Mouse (Mus musculus) liver, embryonic 15.5 days (tissue): ENCODE measurements around the gene Rpsa. TPM values are rescaled to one million over a fixed set of nuclear protein-coding genes. Genes with fewer than 3 reads are reported as not detected.

Experiments
- ATAC-seq: fragments of 200-750 bp; cut with Nextera tagmentation; 2 replicates; pipeline ENCODE4 v1.8.0; 2017; ENCODE audit warnings: moderate number of reproducible peaks, mild to moderate bottlenecking, moderate library complexity; ENCODE audit not compliant: insufficient read depth
- H3K27ac ChIP-seq: fragments of 300-500 bp; sonication (generic); replicated peaks from 2 replicates; pipeline ENCODE4 v1.5.1; 2015; ENCODE audit warnings: mild to moderate bottlenecking, inconsistent platforms
- H3K27me3 ChIP-seq: fragments of 300-500 bp; sonication (generic); 2 replicates; pipeline ENCODE4 v1.6.1; 2015; ENCODE audit warnings: mild to moderate bottlenecking, inconsistent platforms
- H3K36me3 ChIP-seq: fragments of 300-500 bp; sonication (generic); replicated peaks from 2 replicates; pipeline ENCODE4 v1.6.1; 2015; ENCODE audit warnings: moderate library complexity, mild to moderate bottlenecking, inconsistent platforms
- H3K4me1 ChIP-seq: fragments of 300-500 bp; sonication (generic); replicated peaks from 2 replicates; pipeline ENCODE4 v1.6.1; 2015; ENCODE audit warnings: inconsistent platforms
- H3K4me2 ChIP-seq: fragments of 300-500 bp; sonication (generic); 2 replicates; pipeline ENCODE4 v1.6.1; 2015; ENCODE audit warnings: moderate library complexity, mild to moderate bottlenecking, inconsistent platforms
- H3K4me3 ChIP-seq: fragments of 300-500 bp; sonication (generic); replicated peaks from 2 replicates; pipeline ENCODE4 v1.5.1; 2015; ENCODE audit warnings: mild to moderate bottlenecking, inconsistent platforms
- H3K9ac ChIP-seq: fragments of 300-500 bp; sonication (generic); 2 replicates; pipeline ENCODE4 v1.6.1; 2015; ENCODE audit warnings: moderate library complexity, mild to moderate bottlenecking, inconsistent platforms
- H3K9me3 ChIP-seq: fragments of 300-500 bp; sonication (generic); replicated peaks from 2 replicates; pipeline ENCODE4 v1.6.1; 2016; ENCODE audit warnings: inconsistent platforms
- WGBS: fragments of 180-500 bp; shearing (Covaris S2); methylation state at CpG from one replicate; pipeline ENCODE4 v1.1.7; 2015; ENCODE audit warnings: mixed read lengths; ENCODE audit not compliant: insufficient replicate concordance; 5-methylcytosine and 5-hydroxymethylcytosine counted together
- polyA plus RNA-seq: library from polyadenylated mRNA; unstranded; fragments of >200 nt; fragmentation: Nextera tagmentation; extraction: Ambion mirVana; gene quantifications from 2 replicates; pipeline ENCODE4 v1.2.1, GENCODE M21; 2015

Rpsa gene
- 830 and 871 TPM in 2 replicates for polyA plus RNA-seq

DNA sequence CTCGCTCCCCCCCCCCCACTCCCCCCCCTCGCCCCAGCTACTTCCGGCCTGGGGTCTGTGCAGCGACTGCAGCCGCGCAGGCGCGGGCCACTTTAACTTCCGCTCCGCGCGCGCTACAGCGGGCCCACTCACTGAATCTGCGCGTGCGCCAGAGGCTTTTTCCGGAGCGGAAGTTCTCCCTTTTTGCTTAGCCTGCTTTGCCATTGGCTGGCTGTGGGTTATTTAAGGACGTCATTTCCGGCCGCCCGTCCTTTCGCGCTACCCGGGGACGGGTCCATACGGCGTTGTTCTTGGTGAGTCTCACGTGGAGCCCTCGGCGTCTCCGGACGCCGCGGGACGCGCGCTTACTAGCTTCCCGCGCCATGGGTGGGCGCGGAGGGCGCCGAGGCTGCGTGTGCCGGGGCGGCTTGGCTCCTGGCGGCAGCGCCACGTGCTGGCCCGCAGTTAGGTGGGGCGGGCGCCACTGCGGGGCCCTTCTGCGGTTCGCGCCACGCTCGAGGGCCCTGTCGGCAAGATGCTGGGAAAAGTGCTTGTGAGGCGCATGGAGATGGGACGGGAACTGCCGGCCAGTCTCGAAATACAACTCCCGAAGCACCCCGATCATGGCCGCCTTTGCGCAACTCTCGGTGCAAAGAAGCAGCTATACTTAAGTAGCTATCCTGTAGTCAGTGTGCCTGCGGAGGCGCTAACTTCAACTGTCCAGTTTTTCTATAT is at the start of gene Rpsa:
Gene Rpsa, plus strand, starts transcription at position 152 of the 714 bp plus-strand sequence.
- H3K4me1 ChIP-seq = peaks cover 38% of the 10 kb centered on the region
- no peaks in the 10 kb centered on the region for H3K9me3 ChIP-seq
- H3K4me2 ChIP-seq = peak within 1 kb of the TSS; percentile 93
- peaks cover 68% of the 10 kb centered on the region for H3K36me3 ChIP-seq
- under 1% methylated on average over 70 of the region's 72 CpGs for WGBS
- ATAC-seq = peak; percentile 92
- peak within 1 kb of the TSS; percentile 87 for H3K27ac ChIP-seq
- H3K4me3 ChIP-seq = peak within 1 kb of the TSS; percentile 99
- peak within 1 kb of the TSS; percentile 96 for H3K9ac ChIP-seq
- no peaks in the 10 kb centered on the region for H3K27me3 ChIP-seq

DNA sequence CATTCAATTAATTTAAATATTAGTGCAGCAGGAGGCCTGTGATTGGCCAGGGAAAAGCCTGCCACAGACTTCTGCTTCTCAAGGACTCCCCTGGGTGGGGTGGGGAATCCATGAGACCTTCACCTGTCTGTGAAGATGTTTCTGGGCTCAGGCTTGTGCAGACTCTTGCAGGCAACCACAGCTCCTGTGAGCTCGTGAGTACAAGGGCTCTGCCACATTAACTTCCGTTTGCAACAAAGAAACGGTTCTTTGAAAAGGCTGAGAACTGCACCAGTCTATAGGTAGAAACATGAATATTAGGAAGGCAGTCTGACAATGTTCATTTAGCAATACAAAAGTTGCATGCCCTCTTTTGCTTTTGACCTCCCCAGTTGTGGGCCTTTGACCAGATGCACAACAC is 49.2 kb upstream of the Rpsa start:
- no peak for ATAC-seq
- H3K4me1 ChIP-seq = no peaks in the 10 kb centered on the region
- H3K9me3 ChIP-seq = no peaks in the 10 kb centered on the region

GRCm38 (mm10) chr9:120079901-120080300 is 47.6 kb upstream of the Rpsa start:
- no peaks in the 10 kb centered on the region for H3K27me3 ChIP-seq
- WGBS = 45% methylated on average over 7 of the region's 7 CpGs
- H3K4me3 ChIP-seq = no peak overlapping the region

More for the DNA sequence above, 49.2 kb upstream of the Rpsa start:
- 53% methylated on average over 3 of the region's 3 CpGs for WGBS
- H3K27me3 ChIP-seq = no peaks in the 10 kb centered on the region
- no peak overlapping the region for H3K9ac ChIP-seq
- H3K36me3 ChIP-seq = no peaks in the 10 kb centered on the region
- no peak overlapping the region for H3K4me2 ChIP-seq
- no peak overlapping the region for H3K4me3 ChIP-seq
- no peak overlapping the region for H3K27ac ChIP-seq

GRCm38 (mm10) chr9:120080546-120081108 is 46.9 kb upstream of the Rpsa start:
- Histone ChIP-seq H3K4me3 (no peak overlapping the region), H3K27me3 (no peaks in the 10 kb centered on the region), H3K36me3 (no peaks in the 10 kb centered on the region), H3K4me1 (no peaks in the 10 kb centered on the region), H3K9ac (no peak overlapping the region), H3K27ac (no peak overlapping the region), H3K9me3 (no peaks in the 10 kb centered on the region), H3K4me2 (no peak overlapping the region)
- no peak for ATAC-seq
- WGBS = 63% methylated on average over 8 of the region's 8 CpGs

More at GRCm38 (mm10) chr9:120079901-120080300, 47.6 kb upstream of the Rpsa start:
- no peak overlapping the region for H3K27ac ChIP-seq
- no peak overlapping the region for H3K4me2 ChIP-seq
- H3K9me3 ChIP-seq = no peaks in the 10 kb centered on the region
- no peaks in the 10 kb centered on the region for H3K4me1 ChIP-seq
- no peaks in the 10 kb centered on the region for H3K36me3 ChIP-seq
- no peak overlapping the region for H3K9ac ChIP-seq
- ATAC-seq = no peak

- Histone ChIP-seq H3K9ac (no peak overlapping the region), H3K4me2 (no peak overlapping the region), H3K4me1 (no peaks in the 10 kb centered on the region), H3K27ac (no peak overlapping the region), H3K9me3 (no peaks in the 10 kb centered on the region), H3K36me3 (no peaks in the 10 kb centered on the region), H3K4me3 (no peak overlapping the region), H3K27me3 (no peaks in the 10 kb centered on the region)
- WGBS = 49% methylated on average over 6 of the region's 6 CpGs
- ATAC-seq = no peak
Observed at GRCm38 (mm10) chr9:120081247-120081646, 46.2 kb upstream of the Rpsa start.

- Histone ChIP-seq H3K4me2 (no peak overlapping the region), H3K36me3 (no peaks in the 10 kb centered on the region), H3K4me1 (no peaks in the 10 kb centered on the region), H3K27ac (no peak overlapping the region), H3K9ac (no peak overlapping the region), H3K9me3 (no peaks in the 10 kb centered on the region), H3K27me3 (no peaks in the 10 kb centered on the region), H3K4me3 (no peak overlapping the region)
- no peak for ATAC-seq
- WGBS = 65% methylated on average over 5 of the region's 5 CpGs
Observed at GRCm38 (mm10) chr9:120081967-120082366, 45.5 kb upstream of the Rpsa start.

DNA sequence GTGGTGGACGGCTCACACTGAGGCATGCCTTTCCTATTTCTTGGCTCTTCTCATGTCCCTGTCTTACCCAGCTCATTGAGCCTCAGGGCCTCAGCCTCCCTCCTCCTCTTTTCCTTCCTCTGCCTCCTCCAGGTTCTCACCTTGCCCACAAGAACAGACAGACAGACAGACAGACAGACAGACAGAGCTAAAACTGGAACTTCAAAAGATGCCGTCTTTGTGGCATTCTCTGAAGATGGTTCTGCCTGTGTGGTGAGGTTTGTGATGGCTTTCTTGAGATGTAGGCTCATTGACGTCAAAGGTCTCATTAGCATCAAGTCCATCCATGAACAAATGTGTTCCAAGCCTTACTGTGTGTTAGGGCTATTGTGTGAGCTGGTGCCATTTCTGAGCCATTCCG is 44.8 kb upstream of the Rpsa start:
- 65% methylated on average over 4 of the region's 4 CpGs for WGBS
- Histone ChIP-seq H3K9ac (no peak overlapping the region), H3K27me3 (no peaks in the 10 kb centered on the region), H3K9me3 (no peaks in the 10 kb centered on the region), H3K4me3 (no peak overlapping the region), H3K27ac (no peak overlapping the region), H3K36me3 (no peaks in the 10 kb centered on the region), H3K4me1 (no peaks in the 10 kb centered on the region), H3K4me2 (no peak overlapping the region)
- no peak for ATAC-seq

- Histone ChIP-seq H3K9ac (no peak overlapping the region), H3K27me3 (no peaks in the 10 kb centered on the region), H3K4me1 (no peaks in the 10 kb centered on the region), H3K36me3 (no peaks in the 10 kb centered on the region), H3K4me2 (no peak overlapping the region), H3K4me3 (no peak overlapping the region), H3K27ac (no peak overlapping the region), H3K9me3 (no peaks in the 10 kb centered on the region)
- no peak for ATAC-seq
- 59% methylated on average over 18 of the region's 18 CpGs for WGBS
Observed at GRCm38 (mm10) chr9:120083158-120083894, 44.2 kb upstream of the Rpsa start.

- no peaks in the 10 kb centered on the region for H3K9me3 ChIP-seq
- no peak overlapping the region for H3K4me3 ChIP-seq
- H3K9ac ChIP-seq = no peak overlapping the region
- WGBS = 62% methylated on average over 9 of the region's 9 CpGs
- no peaks in the 10 kb centered on the region for H3K27me3 ChIP-seq
- H3K27ac ChIP-seq = no peak overlapping the region
- no peak for ATAC-seq
- no peaks in the 10 kb centered on the region for H3K36me3 ChIP-seq
- H3K4me1 ChIP-seq = no peaks in the 10 kb centered on the region
- H3K4me2 ChIP-seq = no peak overlapping the region
Observed at GRCm38 (mm10) chr9:120084406-120084805, 43.1 kb upstream of the Rpsa start.

- Histone ChIP-seq H3K9me3 (no peaks in the 10 kb centered on the region), H3K27ac (no peak overlapping the region), H3K9ac (no peak overlapping the region), H3K4me2 (no peak overlapping the region), H3K27me3 (no peaks in the 10 kb centered on the region), H3K4me1 (no peaks in the 10 kb centered on the region), H3K4me3 (no peak overlapping the region), H3K36me3 (no peaks in the 10 kb centered on the region)
- WGBS = 73% methylated on average over 7 of the region's 7 CpGs
- no peak for ATAC-seq
Observed at GRCm38 (mm10) chr9:120089125-120089524, 38.4 kb upstream of the Rpsa start.

DNA sequence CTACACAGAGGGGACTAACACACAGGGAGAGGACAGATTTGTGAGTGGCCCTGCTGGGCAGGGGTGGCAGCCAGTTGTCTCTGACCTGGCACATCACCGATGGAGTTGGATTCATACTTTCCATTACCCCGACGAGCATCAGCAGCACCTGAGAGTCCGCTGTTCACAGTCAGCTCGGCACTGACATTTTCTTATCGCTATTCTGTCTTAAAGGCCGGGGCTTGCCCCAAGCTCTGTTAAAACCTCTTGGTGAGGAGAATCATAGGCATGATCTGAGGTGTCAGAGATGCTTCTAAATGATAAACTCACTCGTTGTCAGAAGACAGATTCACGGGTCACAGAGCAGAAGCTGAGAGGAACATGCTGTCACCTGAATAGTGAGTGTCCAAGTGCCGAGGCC is 36.4 kb upstream of the Rpsa start:
- Histone ChIP-seq H3K9me3 (no peaks in the 10 kb centered on the region), H3K4me2 (no peak overlapping the region), H3K27me3 (no peaks in the 10 kb centered on the region), H3K4me1 (no peaks in the 10 kb centered on the region), H3K27ac (no peak overlapping the region), H3K4me3 (no peak overlapping the region), H3K9ac (no peak overlapping the region), H3K36me3 (no peaks in the 10 kb centered on the region)
- ATAC-seq = no peak
- WGBS = 62% methylated on average over 10 of the region's 10 CpGs
